Comparison of ENCODE assay signal across 29 mouse cellular contexts in the genomic region with DNA sequence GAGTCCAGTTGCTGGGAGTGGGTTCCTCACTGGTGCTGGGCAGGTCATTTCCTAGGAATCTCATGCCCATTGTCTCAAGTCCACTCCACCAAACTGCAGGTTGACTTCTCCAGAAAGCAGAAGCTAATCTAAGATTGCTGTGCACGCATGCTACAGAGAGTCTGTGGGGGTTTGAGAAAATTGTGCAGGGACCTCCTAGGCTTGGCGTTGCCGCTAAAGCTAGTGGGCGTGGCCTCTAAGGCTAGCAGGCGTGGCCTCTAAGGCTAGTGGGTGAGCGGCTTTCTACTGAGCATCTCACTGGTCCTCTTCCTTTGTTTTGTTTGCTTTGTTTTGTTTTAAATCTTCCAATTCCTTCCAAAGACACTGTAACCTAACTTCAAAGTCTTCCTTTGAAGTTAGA. TPM values are rescaled to one million over a fixed set of nuclear protein-coding genes. Genes with fewer than 3 reads are reported as not detected.
DNase-seq lines count a peak whose midpoint lies in the region; ATAC-seq and TF ChIP-seq lines count a peak whose summit lies in the region.
"Had no signal": no experiment of that assay in that cellular context is flagged by ENCODE, and none has a peak within 500 bp of the region (broad histone marks: within the 10 kb centered on the region; RNA-seq: fewer than 3 reads in every experiment).

No protein-coding gene starts in this region.

- no peaks in the 10 kb centered on the region for H3K4me1 ChIP-seq in lung, embryonic 14.5 days (ENCODE audit: insufficient read depth)
- no peaks in the 10 kb centered on the region for H3K4me1 ChIP-seq in cerebellum, adult 2 months (ENCODE audit: control insufficient read depth, insufficient read depth, low read length)
- H3K4me1 ChIP-seq: embryonic facial prominence, embryonic 15.5 days; liver, embryonic 12.5 days; neural tube, embryonic 13.5 days had no signal

- H3K4me3 ChIP-seq in lung, embryonic 14.5 days (ENCODE audit: low read depth, low read length), result no peak overlapping the region
- no peak overlapping the region for H3K4me3 ChIP-seq in cerebellum, adult 2 months (replicated peaks; ENCODE audit: insufficient read depth, low read depth, low read length)
- H3K4me3 ChIP-seq: embryonic facial prominence, embryonic 10.5 days; embryonic facial prominence, embryonic 15.5 days; forebrain, embryonic 12.5 days; heart, embryonic 13.5 days; liver, embryonic 12.5 days; midbrain, embryonic 12.5 days; myocyte; neural tube, embryonic 13.5 days had no signal

- no peaks in the 10 kb centered on the region for H3K9me3 ChIP-seq in lung, embryonic 14.5 days (ENCODE audit: low read depth, low read length)
- H3K9me3 ChIP-seq: embryonic facial prominence, embryonic 10.5 days; embryonic facial prominence, embryonic 15.5 days; forebrain, embryonic 12.5 days; heart, embryonic 13.5 days; liver, embryonic 12.5 days; midbrain, embryonic 12.5 days; neural tube, embryonic 13.5 days had no signal

- no peak overlapping the region for H3K27ac ChIP-seq in lung, embryonic 14.5 days (ENCODE audit: low read depth)
- H3K27ac ChIP-seq in cerebellum, adult 2 months (ENCODE audit: insufficient read depth, low read length), result no peak overlapping the region
- H3K27ac ChIP-seq: embryonic facial prominence, embryonic 10.5 days; embryonic facial prominence, embryonic 15.5 days; forebrain, embryonic 12.5 days; heart, embryonic 13.5 days; hindbrain, embryonic 14.5 days; liver, embryonic 12.5 days; midbrain, embryonic 12.5 days; neural tube, embryonic 13.5 days had no signal

- no peak for TF ChIP-seq CTCF in lung, embryonic 14.5 days (IDR thresholded peaks at IDR 0.05; ENCODE audit: low read depth)
- no peak for TF ChIP-seq CTCF in cerebellum, adult 2 months (IDR thresholded peaks at IDR 0.05; ENCODE audit: borderline replicate concordance, insufficient read depth, low read depth, low read length)

- WGBS in lung, embryonic 14.5 days, result 45% methylated on average over 6 of the region's 6 CpGs
- WGBS in cerebellum, adult 2 months, result 61% methylated on average over 6 of the region's 6 CpGs

- peak; percentile 9 for DNase-seq in adrenal gland, adult 8-10 months
- no peak for DNase-seq in adrenal gland, postnatal 25 days
- peak; percentile 46 for DNase-seq in lung, embryonic 14.5 days
- no peak for DNase-seq in lung, postnatal 36 days
- DNase-seq in adrenal gland, postnatal 10 days, result peak; percentile 50
- no peak for DNase-seq in cerebellum, adult 2 months
- DNase-seq in spleen, postnatal 36 days (ENCODE audit: low spot score in 2 of 2), result no peak
- DNase-seq: cerebellum, adult 11-12 months; cerebellum, postnatal 25 days; forebrain, postnatal 0 days; gastrocnemius, postnatal 10 days; heart, postnatal 10 days; kidney, adult 11 months; layer of hippocampus, postnatal 36 days; left cerebral cortex, postnatal 4 days; liver, postnatal 0 days; lung, postnatal 14 days; right cerebral cortex, postnatal 4 days had no signal

- no peak for ATAC-seq in lung, embryonic 14.5 days (ENCODE audit: insufficient read depth)
- ATAC-seq in megakaryocyte progenitor cell, adult 5-6 weeks (replicated peaks; ENCODE audit: poor library complexity), result peak; percentile 52; the same call in 1 of the 2 replicates
- ATAC-seq: forebrain, postnatal 0 days; inflammation-experienced regulatory T-cells, adult 6 months; liver, embryonic 12.5 days; liver, postnatal 0 days had no signal

- H3K9ac ChIP-seq in lung, embryonic 14.5 days, result no peak overlapping the region
- H3K9ac ChIP-seq: embryonic facial prominence, embryonic 15.5 days; forebrain, embryonic 12.5 days; forebrain, postnatal 0 days; heart, embryonic 13.5 days; hindbrain, embryonic 14.5 days; liver, embryonic 12.5 days; liver, postnatal 0 days; midbrain, embryonic 12.5 days; neural tube, embryonic 13.5 days had no signal

- no peaks in the 10 kb centered on the region for H3K27me3 ChIP-seq in lung, embryonic 14.5 days (ENCODE audit: insufficient read depth, low read length)
- H3K27me3 ChIP-seq in cerebellum, adult 2 months (ENCODE audit: control insufficient read depth, insufficient read depth, low read length), result no peaks in the 10 kb centered on the region
- H3K27me3 ChIP-seq: embryonic facial prominence, embryonic 15.5 days; heart, embryonic 13.5 days; liver, embryonic 12.5 days; midbrain, embryonic 12.5 days; neural tube, embryonic 13.5 days had no signal

- no peaks in the 10 kb centered on the region for H3K36me3 ChIP-seq in lung, embryonic 14.5 days (ENCODE audit: insufficient read depth)
- H3K36me3 ChIP-seq: embryonic facial prominence, embryonic 10.5 days; embryonic facial prominence, embryonic 15.5 days; forebrain, embryonic 12.5 days; heart, embryonic 13.5 days; liver, embryonic 12.5 days; midbrain, embryonic 12.5 days; neural tube, embryonic 13.5 days had no signal

- no peak overlapping the region for H3K4me2 ChIP-seq in lung, embryonic 14.5 days
- H3K4me2 ChIP-seq: embryonic facial prominence, embryonic 15.5 days; forebrain, embryonic 12.5 days; heart, embryonic 13.5 days; hindbrain, embryonic 14.5 days; liver, embryonic 12.5 days; midbrain, embryonic 12.5 days; neural tube, embryonic 13.5 days had no signal

- no peak for TF ChIP-seq POLR2A in cerebellum, adult 2 months (IDR thresholded peaks at IDR 0.05; ENCODE audit: borderline replicate concordance, insufficient read depth, low read length)

RNA-seq across cellular contexts. Expression of gene Rassf8, which starts 59.5 kb away (rescaled TPM):
- total RNA-seq in adrenal gland, adult 8-10 months (2022), result 10 to 100 TPM; 72.3 to 88.2 (median 80.0) TPM
- 105 and 107 TPM in 2 replicates for total RNA-seq in adrenal gland, postnatal 25 days (2021)
- polyA plus RNA-seq in lung, embryonic 14.5 days (2014; fragmentation: Nextera tagmentation; extraction: Ambion mirVana), result 11.7 and 11.8 TPM in 2 replicates
- 10 to 100 TPM; 82.4 to 85.1 TPM for total RNA-seq in adrenal gland, postnatal 10 days (2021)
- 8.3 and 11.5 TPM in 2 replicates for total RNA-seq in megakaryocyte progenitor cell, adult 5-6 weeks (2015)
- 11.9 and 14.8 TPM in 2 replicates for total RNA-seq in megakaryocyte progenitor cell, adult 5-6 weeks (2017)
- 31.2 and 38.1 TPM in 2 replicates for polyA plus RNA-seq in cerebellum, adult 2 months (2012; rRNA removed)

Comparison
In these comparisons a context has a peak if more than half of its experiments do, and no peak if none do; other contexts are left out.
1. DNase-seq: peak in adrenal gland, adult 8-10 months (single experiment), lung, embryonic 14.5 days (single experiment) and adrenal gland, postnatal 10 days (single experiment); none in adrenal gland, postnatal 25 days (single experiment), lung, postnatal 36 days (single experiment), cerebellum, adult 2 months (0 of 2) and spleen, postnatal 36 days (0 of 2).